Mouse (Mus musculus) spleen, adult 2 months (tissue): ENCODE results near the gene Il13ra1.

Experiments used
- CTCF ChIP-seq: fragments of 200-500 bp; IDR thresholded peaks from 2 replicates; pipeline ENCODE4 v1.5.1; 2011; ENCODE audit warnings: mild to moderate bottlenecking, inconsistent platforms; ENCODE audit not compliant: insufficient read depth, insufficient read length, insufficient replicate concordance; ENCODE audit errors: extremely low read depth
- POLR2A ChIP-seq: fragments of 200-500 bp; IDR thresholded peaks from 2 replicates; pipeline ENCODE4 v1.6.1; 2011; ENCODE audit warnings: low read depth, low read length, inconsistent platforms

DNA sequence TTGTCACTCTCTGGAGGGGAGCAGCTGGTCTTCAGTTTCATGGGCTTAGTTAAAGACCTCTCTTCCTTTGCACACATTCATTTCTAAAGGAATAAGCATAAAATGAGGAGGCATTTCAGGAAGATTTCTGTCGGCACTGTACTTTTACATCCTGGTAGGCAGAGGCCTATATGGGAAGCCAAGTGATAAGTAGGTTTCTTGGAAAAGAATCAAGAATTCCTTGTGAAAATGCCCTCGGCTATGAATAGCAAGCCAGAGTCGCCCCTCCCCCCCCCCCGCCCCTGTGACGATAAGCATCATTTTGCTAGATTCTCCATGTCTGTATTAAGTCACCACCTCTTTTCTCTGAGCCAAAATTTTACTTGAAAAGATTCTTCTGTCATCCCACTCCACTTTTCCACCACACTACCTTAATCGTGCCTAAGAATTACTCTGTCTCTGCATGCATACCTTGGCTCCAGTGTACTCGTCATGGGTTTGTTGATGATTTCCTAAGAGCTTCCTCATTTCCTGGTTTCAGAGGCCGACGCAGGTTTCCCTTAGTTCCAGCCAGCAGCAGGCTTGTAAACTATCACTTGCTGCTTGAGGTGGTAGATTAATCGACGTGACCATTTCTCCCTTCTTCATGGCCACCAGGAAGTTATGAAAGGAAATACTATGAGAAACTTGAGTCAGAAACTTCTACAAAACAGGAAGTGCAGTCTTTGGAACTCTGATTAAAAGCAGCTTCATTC lies 17.3 kb downstream of the Il13ra1 start:
- no peak for TF ChIP-seq CTCF
- no peak for TF ChIP-seq POLR2A
